Mouse (Mus musculus): ENCODE measurements around the gene Cerkl.

The Cerkl gene

GRCm38 (mm10) chr2:79456575-79457349, at the start of gene Cerkl, which contains the start of gene Neurod1:
Gene Cerkl (minus strand): TSS chr2:79456785.
Gene Neurod1 (minus strand): TSS chr2:79456751.
- no peak for DNase-seq

- DNase-seq: peak; percentile 62
Observed at GRCm38 (mm10) chr2:79498990-79499755, 42.6 kb upstream of the Cerkl start.

GRCm38 (mm10) chr2:79485127-79485526, 28.5 kb upstream of the Cerkl start:
- no peak for DNase-seq

DNA sequence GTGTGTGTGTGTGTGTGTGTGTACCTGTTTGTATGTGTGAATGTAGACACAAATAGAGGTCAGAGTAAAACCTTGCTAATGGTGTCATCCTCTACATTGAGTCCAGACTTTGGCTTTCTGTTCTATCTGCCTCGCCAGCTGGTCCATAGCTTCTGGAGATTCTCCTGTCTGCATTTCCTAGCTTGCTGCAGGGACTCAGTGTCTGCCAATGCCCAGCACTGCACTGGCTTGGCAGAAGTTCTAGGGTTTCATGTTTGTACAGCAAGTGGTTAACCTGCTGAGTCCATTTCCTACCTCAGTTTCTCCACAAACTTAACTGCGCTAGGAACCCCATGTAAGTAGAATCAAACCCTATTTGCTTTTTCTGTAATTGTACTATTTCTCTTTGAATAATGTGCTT, 25.9 kb upstream of the Cerkl start:
- DNase-seq: no peak

GRCm38 (mm10) chr2:79462411-79462810, 5.8 kb upstream of the Cerkl start:
- DNase-seq: no peak

GRCm38 (mm10) chr2:79461861-79462260, 5.3 kb upstream of the Cerkl start:
- DNase-seq: no peak

DNA sequence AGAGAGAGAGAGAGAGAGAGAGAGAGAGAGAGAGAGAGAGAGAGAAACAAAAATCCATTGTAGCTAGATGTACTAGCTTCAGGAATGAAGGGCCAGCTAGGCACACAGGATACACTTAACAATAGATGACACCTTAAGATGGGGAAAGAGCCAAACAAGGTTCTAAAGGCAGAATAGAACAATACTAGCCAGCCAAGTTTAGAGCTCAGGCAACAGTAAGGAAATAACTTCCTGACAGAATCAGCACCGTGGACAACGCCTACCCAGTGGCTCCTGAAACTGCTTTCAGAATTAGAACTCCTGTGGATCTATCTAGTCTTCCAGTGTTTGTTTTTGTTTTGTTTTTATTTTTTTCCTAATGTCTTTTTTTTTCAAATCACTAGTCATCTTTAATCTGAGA, 4.0 kb upstream of the Cerkl start:
- no peak for DNase-seq

- no peak for DNase-seq
Observed at GRCm38 (mm10) chr2:79460107-79460506, 3.5 kb upstream of the Cerkl start.

- no peak for DNase-seq
Observed at GRCm38 (mm10) chr2:79459061-79460045, 2.8 kb upstream of the Cerkl start.

DNA sequence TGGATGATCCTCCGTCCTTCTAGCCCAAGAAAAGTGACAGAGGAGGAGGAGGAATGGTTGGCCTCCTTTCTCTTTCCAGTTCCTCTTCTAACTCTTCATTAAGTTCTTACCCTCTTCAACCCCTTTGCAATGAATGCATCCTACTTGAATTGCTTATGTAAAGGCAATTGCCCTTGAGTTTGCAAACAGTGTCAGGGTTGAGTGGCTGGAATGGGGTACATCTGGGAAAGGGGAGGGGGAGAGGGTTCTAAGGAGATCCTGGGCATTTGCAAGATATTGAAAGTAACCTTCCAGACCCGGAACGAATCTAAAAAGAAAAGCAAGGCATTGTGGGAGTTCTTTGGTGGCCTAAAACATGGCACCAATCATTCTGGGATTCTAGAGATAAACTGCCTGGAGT, 1.3 kb upstream of the Cerkl start:
- DNase-seq: no peak

DNA sequence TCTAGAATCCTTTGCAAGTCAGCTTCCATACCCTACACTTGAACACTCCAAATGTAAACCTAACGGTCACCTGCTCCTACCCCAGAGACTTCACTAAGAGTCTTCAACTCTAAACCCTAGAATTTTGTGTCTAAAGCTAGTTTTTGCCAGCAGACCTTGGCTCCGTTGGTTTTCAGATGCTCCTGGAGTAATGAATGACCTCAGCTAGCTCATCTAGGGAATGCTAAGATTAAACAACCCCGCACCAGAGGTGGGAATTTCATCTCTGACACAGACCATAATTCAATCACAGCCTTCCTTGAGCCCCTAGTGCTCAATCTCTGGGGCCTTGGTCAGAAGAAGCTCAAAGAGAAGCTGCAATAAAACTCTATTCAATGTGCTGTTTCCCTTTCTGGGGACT, 849 bp upstream of the Cerkl start:
- DNase-seq: no peak

DNA sequence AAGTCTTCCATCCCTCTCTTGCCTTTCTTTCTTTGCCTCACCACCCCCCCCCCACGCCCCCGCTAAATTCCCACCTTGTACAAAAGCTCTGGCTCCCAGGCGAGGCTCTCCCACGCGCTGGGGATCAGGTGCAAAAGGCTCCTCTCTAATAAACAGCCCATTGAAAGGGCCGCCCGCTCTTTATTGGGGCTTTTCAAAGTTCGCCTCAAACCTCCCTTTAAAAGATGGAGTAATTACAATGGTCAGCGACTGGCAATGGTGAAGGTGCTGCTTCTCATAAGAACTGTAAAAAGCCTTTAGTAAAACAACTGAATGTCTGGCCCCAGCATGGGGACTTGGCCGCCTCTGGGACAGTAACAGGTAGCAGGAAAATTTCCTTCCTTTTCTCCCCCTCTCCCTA, 939 bp downstream of the Cerkl start:
- DNase-seq: no peak

DNA sequence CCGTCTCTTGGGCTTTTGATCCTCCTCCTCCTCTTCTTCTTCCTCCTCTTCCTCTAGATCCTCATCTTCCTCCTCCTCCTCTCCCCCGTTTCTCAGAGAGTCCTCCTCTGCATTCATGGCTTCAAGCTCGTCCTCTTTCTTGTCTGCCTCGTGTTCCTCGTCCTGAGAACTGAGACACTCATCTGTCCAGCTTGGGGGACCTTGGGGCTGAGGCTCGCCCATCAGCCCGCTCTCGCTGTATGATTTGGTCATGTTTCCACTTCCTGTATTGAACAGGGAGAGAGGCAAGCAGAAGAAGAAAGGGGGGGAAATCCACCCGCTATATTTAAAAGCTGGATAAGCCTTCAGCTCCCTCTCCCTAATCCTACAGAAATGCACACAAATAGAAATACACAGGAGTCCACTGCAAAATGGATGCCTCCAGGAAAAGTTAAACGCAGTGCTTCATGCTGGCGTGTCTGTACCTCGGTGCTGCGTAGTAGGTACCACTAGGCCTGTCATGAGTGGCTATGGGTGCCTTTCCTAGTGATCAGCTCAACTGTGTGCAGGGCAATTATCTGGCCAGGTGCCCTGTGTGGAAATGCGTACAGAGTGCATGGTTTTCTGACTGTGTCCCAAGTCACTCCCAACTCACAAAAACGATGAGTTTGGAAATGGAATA, 1.7 kb downstream of the Cerkl start:
- no peak for DNase-seq

GRCm38 (mm10) chr2:79453901-79454781, 2.4 kb downstream of the Cerkl start:
- peak; percentile 50 for DNase-seq

- no peak for DNase-seq
Observed at GRCm38 (mm10) chr2:79451438-79451837, 5.1 kb downstream of the Cerkl start.

GRCm38 (mm10) chr2:79450684-79451394, 5.7 kb downstream of the Cerkl start:
- DNase-seq: no peak

GRCm38 (mm10) chr2:79449371-79449770, 7.2 kb downstream of the Cerkl start:
- DNase-seq: no peak

DNA sequence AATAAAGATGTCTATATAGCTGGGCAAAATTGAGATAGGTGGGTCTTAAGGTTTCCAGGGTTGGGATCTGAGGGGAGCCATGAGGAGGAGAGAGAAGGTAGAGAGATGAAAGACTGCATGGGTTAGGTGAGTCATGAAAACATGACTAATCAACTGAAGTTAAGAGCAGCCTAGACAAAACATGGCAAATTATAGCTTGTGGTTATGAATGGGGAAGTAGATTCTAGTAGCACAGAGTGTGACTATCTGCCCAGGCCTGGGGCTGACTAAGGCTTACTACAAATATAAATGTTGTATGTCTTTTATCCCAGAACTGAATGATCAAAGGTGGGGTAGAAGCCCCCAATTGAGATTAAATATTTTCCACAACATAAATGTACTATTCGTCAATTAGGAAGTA, 9.4 kb downstream of the Cerkl start:
- DNase-seq: no peak

- DNase-seq: no peak
Observed at GRCm38 (mm10) chr2:79443861-79444620, 12.5 kb downstream of the Cerkl start.

GRCm38 (mm10) chr2:79443401-79443800, 13.2 kb downstream of the Cerkl start:
- DNase-seq: no peak
